Mouse (Mus musculus): ENCODE measurements around the gene Gm13090. TPM values are rescaled to one million over a fixed set of nuclear protein-coding genes. Genes with fewer than 3 reads are reported as not detected.
A peak's percentile ranks its signal among the peaks of the same experiment; 100 is the strongest.

The Gm13090 gene
- total RNA-seq, 2 experiments from 2014 or later = not detected

GRCm38 (mm10) chr4:151095207-151095606 is 5.8 kb downstream of the Gm13090 start:
- peak; percentile 60 for DNase-seq

GRCm38 (mm10) chr4:151096334-151097103 is 7.1 kb downstream of the Gm13090 start:
- intact Hi-C loops (cut with DNase I) = no loop called here
- no peak for DNase-seq

More at GRCm38 (mm10) chr4:151095207-151095606, 5.8 kb downstream of the Gm13090 start:
- intact Hi-C loops (cut with DNase I) = no loop called here

GRCm38 (mm10) chr4:151097104-151097438 is 7.7 kb downstream of the Gm13090 start:
- intact Hi-C loops (cut with DNase I) = no loop called here
- DNase-seq = no peak

GRCm38 (mm10) chr4:151103646-151104045 is 14.3 kb downstream of the Gm13090 start:
- no peak for DNase-seq
- intact Hi-C loops (cut with DNase I) = no loop called here

- intact Hi-C loops (cut with DNase I) = no loop called here
- no peak for DNase-seq
Measured at GRCm38 (mm10) chr4:151104147-151104546, 14.8 kb downstream of the Gm13090 start.

GRCm38 (mm10) chr4:151105886-151106285 is 16.5 kb downstream of the Gm13090 start:
- DNase-seq = no peak
- intact Hi-C loops (cut with DNase I) = no loop called here

- intact Hi-C loops (cut with DNase I) = no loop called here
Measured at GRCm38 (mm10) chr4:151106468-151106867, 17.1 kb downstream of the Gm13090 start.

GRCm38 (mm10) chr4:151107131-151108001 is 18.0 kb downstream of the Gm13090 start:
- intact Hi-C loops (cut with DNase I) = no loop called here
- DNase-seq = peak; percentile 69

More at GRCm38 (mm10) chr4:151106468-151106867, 17.1 kb downstream of the Gm13090 start:
- DNase-seq = no peak

GRCm38 (mm10) chr4:151108028-151108771 is 18.8 kb downstream of the Gm13090 start:
- intact Hi-C loops (cut with DNase I) = no loop called here
- DNase-seq = peak; percentile 96

GRCm38 (mm10) chr4:151108834-151109241 is 19.5 kb downstream of the Gm13090 start:
- intact Hi-C loops (cut with DNase I) = no loop called here
- DNase-seq = no peak

- intact Hi-C loops (cut with DNase I) = no loop called here
- no peak for DNase-seq
Measured at GRCm38 (mm10) chr4:151111226-151111625, 21.9 kb downstream of the Gm13090 start.

- intact Hi-C loops (cut with DNase I) = no loop called here
Measured at GRCm38 (mm10) chr4:151114574-151114973, 25.2 kb downstream of the Gm13090 start.

GRCm38 (mm10) chr4:151118883-151119282 is 29.5 kb downstream of the Gm13090 start:
- DNase-seq = no peak
- intact Hi-C loops (cut with DNase I) = no loop called here

More at GRCm38 (mm10) chr4:151114574-151114973, 25.2 kb downstream of the Gm13090 start:
- DNase-seq = no peak

- intact Hi-C loops (cut with DNase I) = no loop called here
- no peak for DNase-seq
Measured at GRCm38 (mm10) chr4:151127636-151128548, 38.5 kb downstream of the Gm13090 start.

GRCm38 (mm10) chr4:151128641-151129541 is 39.5 kb downstream of the Gm13090 start:
- DNase-seq = peak; percentile 94
- intact Hi-C loops (cut with DNase I) = no loop called here

- intact Hi-C loops (cut with DNase I) = no loop called here
Measured at GRCm38 (mm10) chr4:151129725-151130557, 40.6 kb downstream of the Gm13090 start.

GRCm38 (mm10) chr4:151130756-151131490 is 41.6 kb downstream of the Gm13090 start:
- DNase-seq = no peak
- intact Hi-C loops (cut with DNase I) = no loop called here

More at GRCm38 (mm10) chr4:151129725-151130557, 40.6 kb downstream of the Gm13090 start:
- no peak for DNase-seq
